Mouse (Mus musculus) kidney, adult 2 months (tissue): ENCODE results near the gene Rnf10.

ENCODE experiments used
- CTCF ChIP-seq: fragments of 200-500 bp; conservative IDR thresholded peaks from 2 replicates; pipeline ENCODE4 v1.5.1; 2011; ENCODE audit warnings: low read depth, mild to moderate bottlenecking, control low read depth, low read length, moderate library complexity, mixed read lengths; ENCODE audit not compliant: insufficient read depth, insufficient read length
- POLR2A ChIP-seq: fragments of 200-500 bp; IDR thresholded peaks from one replicate; pipeline ENCODE4 v1.6.1; 2011; ENCODE audit warnings: low read depth, low read length, control low read depth

- TF ChIP-seq CTCF, result no peak
- no peak for TF ChIP-seq POLR2A
Observed at GRCm38 (mm10) chr5:115238729-115239195, 33.9 kb downstream of the Rnf10 start.
